Mouse (Mus musculus) ES-Bruce4 (cell line): Measurements from ENCODE around the gene Plce1. TPM values are rescaled to one million over a fixed set of nuclear protein-coding genes. Genes with fewer than 3 reads are reported as not detected.

Experiments used
- H3K27ac ChIP-seq: 2 replicates; pipeline ENCODE4 v1.5.1; 2012; ENCODE audit warnings: low read length, inconsistent platforms; ENCODE audit not compliant: insufficient read depth
- H3K27me3 ChIP-seq: 2 replicates; pipeline ENCODE4 v1.6.1; 2012; ENCODE audit warnings: mild to moderate bottlenecking, low read length, inconsistent platforms; ENCODE audit not compliant: control insufficient read depth, poor library complexity, insufficient read depth, severe bottlenecking
- H3K36me3 ChIP-seq: 2 replicates; pipeline ENCODE4 v1.6.1; 2012; ENCODE audit warnings: inconsistent platforms, mild to moderate bottlenecking, low read length, moderate library complexity; ENCODE audit not compliant: control insufficient read depth, poor library complexity, insufficient read depth, severe bottlenecking
- H3K4me1 ChIP-seq: one replicate; pipeline ENCODE4 v1.8.1; 2011; ENCODE audit warnings: low read length; ENCODE audit not compliant: control insufficient read depth, insufficient read depth
- H3K4me3 ChIP-seq: 2 replicates; pipeline ENCODE4 v1.5.1; 2011; ENCODE audit warnings: low read depth, mild to moderate bottlenecking, low read length
- H3K9ac ChIP-seq: 2 replicates; pipeline ENCODE4 v1.6.1; 2012; ENCODE audit warnings: low read depth, mild to moderate bottlenecking, inconsistent platforms; ENCODE audit not compliant: poor library complexity, severe bottlenecking
- H3K9me3 ChIP-seq: replicated peaks from 2 replicates; pipeline ENCODE4 v1.6.1; 2012; ENCODE audit warnings: mild to moderate bottlenecking, low read length, inconsistent platforms; ENCODE audit not compliant: control insufficient read depth, poor library complexity, insufficient read depth, severe bottlenecking
- CTCF ChIP-seq: IDR thresholded peaks from one replicate; pipeline ENCODE4 v1.8.1; 2011; ENCODE audit warnings: low read depth, low read length
- EP300 ChIP-seq: IDR thresholded peaks from 2 replicates; pipeline ENCODE4 v1.6.1; 2011; ENCODE audit warnings: low read depth, low read length; ENCODE audit not compliant: insufficient read depth
- POLR2A ChIP-seq: IDR thresholded peaks from one replicate; pipeline ENCODE4 v1.8.1; 2011; ENCODE audit warnings: low read length; ENCODE audit not compliant: insufficient read depth
- polyA plus RNA-seq: library from polyadenylated mRNA; stranded (reverse); fragments of >200 nt; gene quantifications from 2 replicates; pipeline ENCODE4 v1.2.4, GENCODE M21; 2011; ENCODE audit warnings: low read depth; ENCODE audit not compliant: missing spikeins, insufficient read depth, insufficient read length

Plce1 gene
- polyA plus RNA-seq, 1 experiment, result 3.7 TPM

DNA sequence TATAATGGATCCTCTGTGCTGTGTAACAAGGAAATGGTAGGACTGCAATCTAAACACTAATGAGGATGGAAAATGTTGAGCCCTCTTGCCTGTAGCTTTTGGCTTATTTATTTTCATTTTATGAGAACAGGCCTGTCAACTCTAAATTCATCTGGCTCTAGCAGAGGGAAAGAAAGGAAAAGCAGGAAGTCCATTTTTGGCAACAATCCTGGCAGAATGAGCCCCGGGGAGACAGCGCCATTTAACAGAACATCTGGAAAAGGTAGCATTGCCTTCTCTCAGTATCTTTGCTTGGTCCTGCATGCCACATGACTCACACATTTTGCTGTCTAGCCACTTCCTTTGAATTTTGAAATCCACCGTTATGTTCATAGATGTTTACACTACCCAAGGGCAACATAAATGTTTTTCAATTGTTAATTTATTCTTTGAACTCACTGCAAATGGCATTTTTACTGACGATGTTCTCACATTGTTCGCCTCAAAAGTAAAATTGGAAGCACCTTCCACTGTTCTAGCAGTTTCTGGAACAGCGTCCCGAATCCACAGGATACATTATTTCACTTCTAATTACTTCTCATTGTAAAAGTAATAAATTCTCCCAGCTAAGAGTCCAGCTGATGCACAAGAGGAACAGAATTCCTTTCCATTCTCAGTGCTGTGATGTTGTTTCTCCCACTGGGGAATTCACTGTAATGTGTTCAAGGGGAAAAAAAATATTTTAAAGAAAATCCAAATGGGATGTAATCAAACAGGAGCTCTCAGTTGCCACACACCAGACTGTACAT is 278.0 kb downstream of the Plce1 start:
- H3K27ac ChIP-seq, result no peak overlapping the region

DNA sequence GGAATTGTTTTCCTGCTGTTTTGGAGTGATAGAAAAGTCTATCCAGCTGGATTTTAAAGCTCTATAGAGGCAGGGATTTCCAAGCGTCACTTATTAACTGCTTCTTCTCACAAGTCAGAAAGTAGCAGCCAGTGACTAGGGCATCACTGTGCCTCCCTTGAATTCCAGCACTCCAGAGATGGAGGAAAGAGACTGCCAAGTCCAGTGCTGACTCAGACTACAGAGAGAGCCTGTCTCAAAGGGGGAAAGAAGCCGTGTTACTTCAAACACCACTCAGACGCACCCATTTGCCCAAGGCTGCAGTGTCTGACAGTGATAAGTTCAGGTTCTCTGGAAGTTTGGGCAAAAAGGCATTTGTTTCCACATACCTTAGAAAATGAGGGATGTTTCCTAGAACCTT is 279.5 kb downstream of the Plce1 start:
- Histone ChIP-seq H3K4me1 (no peaks in the 10 kb centered on the region), H3K36me3 (no peaks in the 10 kb centered on the region), H3K27me3 (no peaks in the 10 kb centered on the region), H3K9ac (no peak overlapping the region), H3K4me3 (no peak overlapping the region), H3K27ac (no peak overlapping the region), H3K9me3 (no peaks in the 10 kb centered on the region)
- TF ChIP-seq EP300 (no peak), POLR2A (no peak)

More for the DNA sequence above, 278.0 kb downstream of the Plce1 start:
- Histone ChIP-seq H3K4me3 (no peak overlapping the region), H3K9me3 (no peaks in the 10 kb centered on the region), H3K36me3 (no peaks in the 10 kb centered on the region), H3K4me1 (no peaks in the 10 kb centered on the region), H3K27me3 (no peaks in the 10 kb centered on the region), H3K9ac (no peak overlapping the region)
- TF ChIP-seq POLR2A (no peak), EP300 (no peak), CTCF (no peak)

DNA sequence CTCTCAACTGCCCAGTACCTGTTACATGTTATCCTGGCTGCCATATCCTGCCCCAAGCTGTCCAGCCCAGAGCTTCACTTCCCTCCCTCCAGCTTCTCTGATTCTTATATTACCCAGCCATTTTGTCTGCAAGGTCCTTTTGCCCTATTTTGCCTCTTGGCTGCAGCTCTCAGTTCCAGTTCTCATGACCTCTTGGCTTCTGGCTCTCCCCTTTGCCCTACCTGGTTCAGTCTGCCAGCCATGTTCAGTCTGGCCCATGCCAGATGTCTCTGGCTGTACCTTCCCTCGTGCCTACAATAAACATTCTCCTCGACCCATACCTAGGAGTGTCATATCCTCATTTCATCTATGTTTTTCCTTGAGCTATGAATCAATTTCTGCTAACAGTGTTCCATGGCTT is 285.4 kb downstream of the Plce1 start:
- H3K4me1 ChIP-seq, result no peaks in the 10 kb centered on the region
- TF ChIP-seq POLR2A, result no peak
- no peak for TF ChIP-seq EP300
- no peak for TF ChIP-seq CTCF
- no peaks in the 10 kb centered on the region for H3K36me3 ChIP-seq
- H3K9me3 ChIP-seq, result no peaks in the 10 kb centered on the region
- H3K27ac ChIP-seq, result no peak overlapping the region
- no peak overlapping the region for H3K4me3 ChIP-seq
- H3K9ac ChIP-seq, result no peak overlapping the region
- H3K27me3 ChIP-seq, result no peaks in the 10 kb centered on the region

DNA sequence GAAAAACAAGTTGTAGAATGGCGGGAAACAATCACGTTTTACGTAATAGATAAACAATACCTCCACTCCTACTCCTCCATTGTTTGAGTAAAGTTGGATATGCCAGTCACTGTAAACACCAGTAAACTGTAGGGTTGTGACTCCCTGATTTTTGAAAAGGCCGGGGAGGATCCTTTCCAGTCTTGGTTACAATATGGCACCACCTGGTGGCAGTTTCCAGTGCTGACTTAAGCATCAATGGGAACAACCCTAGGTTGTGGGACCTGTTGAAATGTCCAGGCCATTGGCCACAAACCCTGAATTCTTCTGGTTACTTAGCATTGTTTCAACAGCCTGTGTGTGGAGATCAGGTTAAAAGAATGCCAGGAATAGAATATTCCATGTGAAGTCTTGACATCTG is 294.6 kb downstream of the Plce1 start:
- no peaks in the 10 kb centered on the region for H3K9me3 ChIP-seq
- no peaks in the 10 kb centered on the region for H3K36me3 ChIP-seq
- TF ChIP-seq POLR2A (no peak), EP300 (no peak), CTCF (peak; percentile 27)

DNA sequence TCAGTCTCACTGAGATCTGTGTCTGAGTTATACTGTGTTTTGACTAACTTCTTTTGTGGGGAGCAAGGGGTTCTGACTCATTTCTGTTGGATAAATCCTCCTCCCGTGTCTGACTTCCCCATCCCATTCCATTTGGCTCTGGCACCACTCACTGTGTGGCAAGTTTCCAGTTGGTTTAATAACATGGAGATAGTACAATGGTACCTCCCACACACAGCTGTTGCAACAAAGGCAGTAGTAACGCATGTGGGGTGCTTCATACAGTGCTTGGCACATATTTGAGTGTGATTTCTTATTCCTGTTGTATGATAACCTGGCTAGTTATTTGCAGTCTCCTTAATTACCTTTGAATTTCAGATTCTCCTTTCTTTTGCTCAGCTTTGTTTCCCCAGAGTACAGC is 297.9 kb downstream of the Plce1 start:
- no peak overlapping the region for H3K27ac ChIP-seq
- H3K9me3 ChIP-seq, result no peaks in the 10 kb centered on the region
- no peak overlapping the region for H3K4me3 ChIP-seq
- no peaks in the 10 kb centered on the region for H3K4me1 ChIP-seq
- H3K36me3 ChIP-seq, result no peaks in the 10 kb centered on the region
- no peaks in the 10 kb centered on the region; the same call in 1 of the 2 replicates for H3K27me3 ChIP-seq
- TF ChIP-seq POLR2A (no peak), EP300 (no peak)
- H3K9ac ChIP-seq, result no peak overlapping the region

More for the DNA sequence above, 294.6 kb downstream of the Plce1 start:
- no peak overlapping the region for H3K4me3 ChIP-seq
- H3K4me1 ChIP-seq, result no peaks in the 10 kb centered on the region
- H3K27me3 ChIP-seq, result no peaks in the 10 kb centered on the region; the same call in 1 of the 2 replicates
- no peak overlapping the region for H3K27ac ChIP-seq
- no peak overlapping the region for H3K9ac ChIP-seq

DNA sequence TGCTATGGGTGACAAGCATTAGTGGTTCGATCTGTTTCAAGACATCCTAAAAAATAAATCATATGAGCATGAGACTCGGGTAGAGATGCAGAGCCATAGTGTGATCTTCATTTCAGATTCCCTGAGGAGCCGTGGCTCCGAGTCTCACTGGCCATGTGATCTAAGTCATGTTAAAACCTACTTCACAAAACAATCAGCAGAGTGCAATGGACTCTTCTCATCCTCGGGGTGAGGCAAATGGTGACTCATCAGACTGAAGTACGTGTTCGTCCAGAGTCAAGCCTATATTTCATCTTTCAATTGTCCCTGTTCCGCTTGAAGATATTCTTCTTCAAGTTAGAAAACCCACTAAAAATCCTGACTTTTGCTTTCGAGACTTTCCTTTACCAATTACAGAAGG is 302.6 kb downstream of the Plce1 start:
- H3K4me3 ChIP-seq, result no peak overlapping the region
- no peaks in the 10 kb centered on the region for H3K9me3 ChIP-seq
- TF ChIP-seq CTCF (no peak), POLR2A (no peak), EP300 (no peak)
- H3K36me3 ChIP-seq, result peaks cover 8% of the 10 kb centered on the region
- no peaks in the 10 kb centered on the region; the same call in 1 of the 2 replicates for H3K27me3 ChIP-seq
- H3K4me1 ChIP-seq, result no peaks in the 10 kb centered on the region
- H3K27ac ChIP-seq, result no peak overlapping the region
- no peak overlapping the region for H3K9ac ChIP-seq
